Mouse (Mus musculus) megakaryocyte, embryonic 14.5 days (primary cell): ENCODE measurements around the gene Kcnip1.

Experiments used
- FLI1 ChIP-seq: IDR thresholded peaks from 2 replicates; pipeline ENCODE4 v1.6.1; 2012; ENCODE audit warnings: low read length, inconsistent platforms, mixed read lengths
- GATA1 ChIP-seq: IDR thresholded peaks from 3 replicates; pipeline ENCODE4 v1.6.1; 2012; ENCODE audit warnings: mixed read lengths, low read length, inconsistent platforms, borderline replicate concordance

- no peak for TF ChIP-seq GATA1
- TF ChIP-seq FLI1, result no peak
Observed at GRCm38 (mm10) chr11:33927836-33928235, 65.1 kb downstream of the Kcnip1 start.
